Mouse (Mus musculus) heart, postnatal 25 days (tissue): ENCODE measurements around the gene B3gnt3. TPM values are rescaled to one million over a fixed set of nuclear protein-coding genes. Genes with fewer than 3 reads are reported as not detected.

Experiments
- DNase-seq: peaks from one replicate; pipeline ENCODE4 v3.0.0; 2022; ENCODE audit warnings: low spot score
- intact Hi-C: fragments of 180-260 bp; cut with DNase I; formaldehyde crosslinking; loops from one replicate; pipeline ENCODE4 v1.15.1; 2025
- total RNA-seq, 2 experiments: library from RNA; stranded (reverse); gene quantifications; 2 replicates each; pipeline ENCODE4 v1.2.3; 2021

The B3gnt3 gene
- total RNA-seq, 2 experiments from 2014 or later = 5.5 to 8.0 TPM

- no peak for DNase-seq
- intact Hi-C loops = no loop called here
These were observed 20.1 kb downstream of the B3gnt3 start for GRCm38 (mm10) chr8:71681369-71681915.

GRCm38 (mm10) chr8:71680471-71680870 is 21.1 kb downstream of the B3gnt3 start:
- DNase-seq = no peak
- intact Hi-C loops = no loop called here

- intact Hi-C loops = no loop called here
- no peak for DNase-seq
These were observed 21.9 kb downstream of the B3gnt3 start for GRCm38 (mm10) chr8:71679550-71680168.

- no peak for DNase-seq
- intact Hi-C loops = no loop called here
These were observed 22.5 kb downstream of the B3gnt3 start for GRCm38 (mm10) chr8:71679116-71679515.

GRCm38 (mm10) chr8:71678216-71678615 is 23.4 kb downstream of the B3gnt3 start:
- intact Hi-C loops = no loop called here
- no peak for DNase-seq

GRCm38 (mm10) chr8:71677555-71677954 is 24.0 kb downstream of the B3gnt3 start:
- DNase-seq = no peak
- intact Hi-C loops = no loop called here

- no peak for DNase-seq
- intact Hi-C loops = no loop called here
These were observed 24.8 kb downstream of the B3gnt3 start for GRCm38 (mm10) chr8:71676803-71677202.

GRCm38 (mm10) chr8:71676020-71676741 is 25.4 kb downstream of the B3gnt3 start, which contains the start of gene Jak3:
Jak3 (plus strand) TSS chr8:71676296.
- intact Hi-C loops = no loop called here
- DNase-seq = peak; percentile 53

GRCm38 (mm10) chr8:71675456-71676019 is 26.1 kb downstream of the B3gnt3 start:
- no peak for DNase-seq
- intact Hi-C loops = no loop called here

GRCm38 (mm10) chr8:71674071-71674470 is 27.5 kb downstream of the B3gnt3 start:
- intact Hi-C loops = no loop called here
- no peak for DNase-seq

GRCm38 (mm10) chr8:71672168-71672735 is 29.3 kb downstream of the B3gnt3 start:
- no peak for DNase-seq
- intact Hi-C loops = no loop called here

GRCm38 (mm10) chr8:71671549-71671965 is 30.0 kb downstream of the B3gnt3 start, which contains the start of gene Unc13a:
Unc13a (minus strand) TSS chr8:71671757.
- intact Hi-C loops = no loop called here

GRCm38 (mm10) chr8:71670621-71671548 is 30.7 kb downstream of the B3gnt3 start:
- intact Hi-C loops = no loop called here
- no peak for DNase-seq

More at GRCm38 (mm10) chr8:71671549-71671965, 30.0 kb downstream of the B3gnt3 start, which contains the start of gene Unc13a:
- peak; percentile 74 for DNase-seq

GRCm38 (mm10) chr8:71670198-71670597 is 31.4 kb downstream of the B3gnt3 start:
- no peak for DNase-seq
- intact Hi-C loops = no loop called here

- DNase-seq = no peak
- intact Hi-C loops = no loop called here
These were observed 33.2 kb downstream of the B3gnt3 start for GRCm38 (mm10) chr8:71668220-71668975.

- intact Hi-C loops = no loop called here
- DNase-seq = no peak
These were observed 34.3 kb downstream of the B3gnt3 start for GRCm38 (mm10) chr8:71667256-71667655.

GRCm38 (mm10) chr8:71666855-71667254 is 34.7 kb downstream of the B3gnt3 start:
- intact Hi-C loops = no loop called here
- DNase-seq = no peak

- intact Hi-C loops = no loop called here
- no peak for DNase-seq
These were observed 36.1 kb downstream of the B3gnt3 start for GRCm38 (mm10) chr8:71665331-71666130.
